Mouse (Mus musculus): Measurements from ENCODE around the gene Popdc3. TPM values are rescaled to one million over a fixed set of nuclear protein-coding genes. Genes with fewer than 3 reads are reported as not detected.
"Not testable (repeated sequence)": the region's sequence is repeated elsewhere in the genome, so short reads cannot be mapped to it uniquely, and the experiment has no call there.

Gene Popdc3
- total RNA-seq, 2 experiments from 2014 or later, result 6.9 TPM

- DNase-seq, result no peak
These were observed 141.0 kb downstream of the Popdc3 start for GRCm38 (mm10) chr10:45318922-45319321.

GRCm38 (mm10) chr10:45320296-45320695 lies 142.4 kb downstream of the Popdc3 start:
- no peak for DNase-seq

- no peak for DNase-seq
These were observed 146.3 kb downstream of the Popdc3 start for GRCm38 (mm10) chr10:45324159-45324558.

- DNase-seq, result no peak
These were observed 150.5 kb downstream of the Popdc3 start for GRCm38 (mm10) chr10:45328196-45329000.

- no peak for DNase-seq
These were observed 157.0 kb downstream of the Popdc3 start for GRCm38 (mm10) chr10:45334925-45335324.

GRCm38 (mm10) chr10:45335434-45336422 lies 157.8 kb downstream of the Popdc3 start, which contains the start of gene Bves:
Bves (plus strand) TSS chr10:45335772.
- peak; percentile 38 to 50 for DNase-seq

GRCm38 (mm10) chr10:45339106-45339505 lies 161.2 kb downstream of the Popdc3 start:
- DNase-seq, result no peak

- no peak for DNase-seq
These were observed 166.5 kb downstream of the Popdc3 start for GRCm38 (mm10) chr10:45344381-45344780.

GRCm38 (mm10) chr10:45345217-45345616 lies 167.3 kb downstream of the Popdc3 start:
- no peak for DNase-seq

GRCm38 (mm10) chr10:45348143-45348542 lies 170.2 kb downstream of the Popdc3 start:
- DNase-seq, result not testable (repeated sequence)

GRCm38 (mm10) chr10:45356091-45356490 lies 178.2 kb downstream of the Popdc3 start:
- no peak for DNase-seq

GRCm38 (mm10) chr10:45363396-45363795 lies 185.5 kb downstream of the Popdc3 start:
- no peak for DNase-seq

GRCm38 (mm10) chr10:45366987-45367705 lies 189.2 kb downstream of the Popdc3 start:
- DNase-seq, result no peak

Other genes starting within 250 kb of the Popdc3 start
- 1 to 10 TPM; 8.8 to 9.3 TPM for gene Prep, start 110.9 kb upstream of the Popdc3 start, total RNA-seq (2021)
- 1 to 10 TPM; 3.4 to 4.0 TPM for gene Bves, start 157.7 kb downstream of the Popdc3 start, total RNA-seq (2021)

Measured in layer of hippocampus, postnatal 36 days (tissue).